Mouse (Mus musculus) lung, adult 2 months (tissue): ENCODE measurements around the gene Tmem156. TPM values are rescaled to one million over a fixed set of nuclear protein-coding genes. Genes with fewer than 3 reads are reported as not detected.

Experiments
- DNase-seq: peaks from one replicate; pipeline ENCODE4 v3.0.0; 2022
- H3K4me1 ChIP-seq: fragments of 200-500 bp; 2 replicates; pipeline ENCODE4 v1.6.1; 2011; ENCODE audit warnings: low read length; ENCODE audit not compliant: control insufficient read depth, insufficient read depth
- H3K4me3 ChIP-seq: fragments of 200-500 bp; replicated peaks from 2 replicates; pipeline ENCODE3; 2011; ENCODE audit warnings: low read depth, mild to moderate bottlenecking, control low read depth, low read length; ENCODE audit errors: extremely low read depth
- CTCF ChIP-seq: fragments of 200-500 bp; IDR thresholded peaks from 2 replicates; pipeline ENCODE4 v1.5.1; 2011; ENCODE audit warnings: mild to moderate bottlenecking, low read length, control low read depth; ENCODE audit not compliant: insufficient read depth
- POLR2A ChIP-seq: fragments of 200-500 bp; IDR thresholded peaks from 2 replicates; pipeline ENCODE4 v1.6.1; 2011; ENCODE audit warnings: low read depth, mild to moderate bottlenecking, control low read depth, low read length, borderline replicate concordance; ENCODE audit errors: extremely low read depth
- WGBS: fragments of 180-500 bp; shearing (Covaris S2); methylation state at CpG from one replicate; pipeline ENCODE4 v1.1.7; 2018; 5-methylcytosine and 5-hydroxymethylcytosine counted together
- polyA plus RNA-seq: library from polyadenylated mRNA; depleted of rRNA; stranded (reverse); fragments of >200 nt; gene quantifications from 2 replicates; pipeline ENCODE4 v1.2.3, GENCODE M21; 2012

Gene Tmem156
- polyA plus RNA-seq, 1 experiment: 1.5 TPM

- DNase-seq: no peak
- H3K4me3 ChIP-seq: no peak overlapping the region
- H3K4me1 ChIP-seq: peaks cover 5% of the 10 kb centered on the region; the same call in 1 of the 2 replicates
- TF ChIP-seq CTCF: no peak
- TF ChIP-seq POLR2A: no peak
- 96% methylated on average over 4 of the region's 4 CpGs for WGBS
Observed at GRCm38 (mm10) chr5:65062236-65062635, 29.7 kb downstream of the Tmem156 start.

GRCm38 (mm10) chr5:65059806-65060205 is 32.1 kb downstream of the Tmem156 start:
- 82% methylated on average over 2 of the region's 2 CpGs for WGBS
- H3K4me1 ChIP-seq: peaks cover 5% of the 10 kb centered on the region; the same call in 1 of the 2 replicates
- no peak for DNase-seq
- no peak overlapping the region for H3K4me3 ChIP-seq
- no peak for TF ChIP-seq POLR2A
- TF ChIP-seq CTCF: no peak

GRCm38 (mm10) chr5:65057596-65057995 is 34.3 kb downstream of the Tmem156 start:
- Histone ChIP-seq H3K4me3 (no peak overlapping the region), H3K4me1 (peaks cover 5% of the 10 kb centered on the region; the same call in 1 of the 2 replicates)
- DNase-seq: no peak
- WGBS: 94% methylated on average over 6 of the region's 6 CpGs
- TF ChIP-seq POLR2A (no peak), CTCF (no peak)

GRCm38 (mm10) chr5:65051513-65051912 is 40.4 kb downstream of the Tmem156 start:
- no peak overlapping the region for H3K4me3 ChIP-seq
- TF ChIP-seq POLR2A: no peak
- TF ChIP-seq CTCF: no peak
- WGBS: 82% methylated on average over 3 of the region's 3 CpGs
- DNase-seq: no peak
- no peaks in the 10 kb centered on the region for H3K4me1 ChIP-seq

GRCm38 (mm10) chr5:65049880-65050279 is 42.1 kb downstream of the Tmem156 start:
- no peaks in the 10 kb centered on the region for H3K4me1 ChIP-seq
- WGBS: 80% methylated on average over 5 of the region's 5 CpGs
- H3K4me3 ChIP-seq: no peak overlapping the region
- no peak for TF ChIP-seq CTCF
- TF ChIP-seq POLR2A: no peak
- no peak for DNase-seq

- 56% methylated on average over 12 of the region's 12 CpGs for WGBS
- H3K4me1 ChIP-seq: no peaks in the 10 kb centered on the region
- no peak overlapping the region for H3K4me3 ChIP-seq
- no peak for TF ChIP-seq CTCF
- no peak for TF ChIP-seq POLR2A
- DNase-seq: no peak
Observed at GRCm38 (mm10) chr5:65047285-65047855, 44.6 kb downstream of the Tmem156 start.

GRCm38 (mm10) chr5:65046442-65047284 is 45.3 kb downstream of the Tmem156 start:
- TF ChIP-seq POLR2A (no peak), CTCF (no peak)
- no peaks in the 10 kb centered on the region for H3K4me1 ChIP-seq
- WGBS: 74% methylated on average over 12 of the region's 12 CpGs
- no peak for DNase-seq
- no peak overlapping the region for H3K4me3 ChIP-seq

GRCm38 (mm10) chr5:65045642-65046370 is 46.1 kb downstream of the Tmem156 start:
- 76% methylated on average over 6 of the region's 6 CpGs for WGBS
- no peak for DNase-seq
- TF ChIP-seq POLR2A (no peak), CTCF (no peak)
- no peaks in the 10 kb centered on the region for H3K4me1 ChIP-seq
- H3K4me3 ChIP-seq: no peak overlapping the region

- DNase-seq: no peak
- WGBS: 61% methylated on average over 11 of the region's 11 CpGs
- TF ChIP-seq CTCF (no peak), POLR2A (no peak)
- no peak overlapping the region for H3K4me3 ChIP-seq
- no peaks in the 10 kb centered on the region; the same call in 1 of the 2 replicates for H3K4me1 ChIP-seq
Observed at GRCm38 (mm10) chr5:65043407-65043895, 48.5 kb downstream of the Tmem156 start.
